Mouse (Mus musculus): ENCODE data around the gene Lrrc7.

- no peak for TF ChIP-seq EP300 (optimal IDR thresholded peaks at IDR 0.05)
- TF ChIP-seq CTCF (IDR thresholded peaks at IDR 0.05; ENCODE audit: low read depth), result no peak
Measured at GRCm38 (mm10) chr3:158105260-158105659, 456.8 kb downstream of the Lrrc7 start.
